Mouse (Mus musculus) forebrain, embryonic 10.5 days (tissue): Measurements from ENCODE around the gene Csnk1d. TPM values are rescaled to one million over a fixed set of nuclear protein-coding genes. Genes with fewer than 3 reads are reported as not detected.
A peak's percentile ranks its signal among the peaks of the same experiment; 100 is the strongest.

Source experiments
- DNase-seq: peaks from one replicate; pipeline ENCODE4 v3.0.0-alpha.2; 2017; ENCODE audit warnings: low spot score; ENCODE audit errors: extremely low spot score
- H3K27ac ChIP-seq: fragments of 300-500 bp; sonication (generic); 2 replicates; pipeline ENCODE4 v1.5.1; 2016; ENCODE audit warnings: mild to moderate bottlenecking
- H3K27me3 ChIP-seq: fragments of 300-500 bp; sonication (generic); 2 replicates; pipeline ENCODE4 v1.6.1; 2016; ENCODE audit warnings: mild to moderate bottlenecking; ENCODE audit not compliant: poor library complexity, severe bottlenecking
- H3K36me3 ChIP-seq: fragments of 300-500 bp; sonication (generic); replicated peaks from 2 replicates; pipeline ENCODE4 v1.6.1; 2016; ENCODE audit warnings: mild to moderate bottlenecking, moderate library complexity
- H3K4me1 ChIP-seq: fragments of 300-500 bp; sonication (generic); 2 replicates; pipeline ENCODE4 v1.6.1; 2016
- H3K4me3 ChIP-seq: fragments of 300-500 bp; sonication (generic); 2 replicates; pipeline ENCODE4 v1.5.1; 2016; ENCODE audit warnings: mild to moderate bottlenecking, moderate library complexity
- H3K9me3 ChIP-seq: fragments of 300-500 bp; sonication (generic); 2 replicates; pipeline ENCODE4 v1.6.1; 2016; ENCODE audit warnings: mild to moderate bottlenecking, moderate library complexity
- WGBS: fragments of 180-500 bp; shearing (Covaris S2); methylation state at CpG from one replicate; pipeline ENCODE4 v1.1.7; 2016; 5-methylcytosine and 5-hydroxymethylcytosine counted together
- polyA plus RNA-seq: library from polyadenylated mRNA; unstranded; fragments of >200 nt; fragmentation: Nextera tagmentation; extraction: Ambion mirVana; gene quantifications from 2 replicates; pipeline ENCODE4 v1.2.1, GENCODE M21; 2016

Csnk1d gene
- polyA plus RNA-seq, 1 experiment from 2014 or later: 120 TPM

- WGBS: 38% methylated on average over 12 of the region's 12 CpGs
- no peak for DNase-seq
- Histone ChIP-seq H3K4me1 (peaks cover 57% of the 10 kb centered on the region), H3K4me3 (peak within 1 kb of the TSS; percentile 74), H3K36me3 (peaks cover 17% of the 10 kb centered on the region), H3K27me3 (peaks cover 22% of the 10 kb centered on the region), H3K27ac (peak within 1 kb of the TSS; percentile 94), H3K9me3 (no peaks in the 10 kb centered on the region)
Measured at GRCm38 (mm10) chr11:120948328-120948727, 42.8 kb downstream of the Csnk1d start, which contains the start of gene Slc16a3. Gene Slc16a3, plus strand, starts transcription at chr11:120948480.

DNA sequence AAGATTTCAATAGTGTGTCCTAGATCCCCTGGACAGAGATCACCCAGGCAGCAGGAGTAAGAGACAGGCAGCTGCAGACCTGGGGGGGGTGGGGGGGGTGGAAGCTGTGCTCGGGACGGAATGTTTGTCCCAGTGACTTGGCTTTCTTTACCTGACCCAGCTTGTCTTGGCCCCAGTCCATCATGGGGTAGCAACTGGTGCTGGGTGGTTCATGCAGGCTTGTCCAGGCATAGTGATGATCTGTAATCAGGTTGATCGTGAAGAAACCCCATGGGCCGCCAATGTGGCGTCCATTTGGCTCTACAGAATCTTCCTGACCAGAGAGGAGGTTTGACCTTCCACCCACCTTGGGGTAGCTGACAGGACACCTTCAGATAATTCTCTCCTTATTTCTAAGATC, 45.2 kb downstream of the Csnk1d start:
- H3K4me3 ChIP-seq: no peak overlapping the region
- no peak for DNase-seq
- H3K9me3 ChIP-seq: no peaks in the 10 kb centered on the region
- H3K36me3 ChIP-seq: no peaks in the 10 kb centered on the region
- peaks cover 22% of the 10 kb centered on the region for H3K27me3 ChIP-seq
- H3K27ac ChIP-seq: no peak overlapping the region
- WGBS: 96% methylated on average over 5 of the region's 5 CpGs
- H3K4me1 ChIP-seq: peaks cover 35% of the 10 kb centered on the region

DNA sequence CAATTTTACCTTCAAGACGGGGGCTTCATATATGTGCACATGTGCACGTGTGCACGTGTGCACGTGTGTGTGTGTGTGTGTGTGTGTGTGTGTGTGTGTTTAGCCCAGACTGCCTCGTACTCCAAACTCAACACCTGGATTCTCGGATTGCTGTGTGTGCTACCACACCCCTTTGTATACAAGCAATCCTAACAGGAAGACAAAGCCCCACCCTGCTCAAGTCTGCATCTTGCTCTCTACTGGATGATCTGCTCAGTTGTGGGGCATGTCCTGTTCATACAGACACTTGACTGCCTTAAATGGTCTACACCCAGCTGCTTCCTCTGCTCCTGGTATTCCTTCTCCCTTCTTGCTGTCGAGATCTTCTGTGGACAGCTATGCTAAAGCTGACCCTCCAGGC, 45.9 kb downstream of the Csnk1d start:
- DNase-seq: no peak
- WGBS: 81% methylated on average over 7 of the region's 7 CpGs
- H3K36me3 ChIP-seq: no peaks in the 10 kb centered on the region

GRCm38 (mm10) chr11:120940959-120941358, 50.2 kb downstream of the Csnk1d start:
- DNase-seq: no peak
- peaks cover 10% of the 10 kb centered on the region; the same call in 1 of the 2 replicates for H3K4me1 ChIP-seq
- H3K36me3 ChIP-seq: no peaks in the 10 kb centered on the region
- H3K27me3 ChIP-seq: no peaks in the 10 kb centered on the region
- H3K27ac ChIP-seq: no peak overlapping the region
- WGBS: 91% methylated on average over 6 of the region's 6 CpGs
- H3K9me3 ChIP-seq: no peaks in the 10 kb centered on the region
- H3K4me3 ChIP-seq: no peak overlapping the region

More for the DNA sequence above, 45.9 kb downstream of the Csnk1d start:
- peaks cover 28% of the 10 kb centered on the region for H3K4me1 ChIP-seq
- peaks cover 22% of the 10 kb centered on the region for H3K27me3 ChIP-seq
- H3K4me3 ChIP-seq: no peak overlapping the region
- H3K27ac ChIP-seq: no peak overlapping the region
- H3K9me3 ChIP-seq: no peaks in the 10 kb centered on the region

GRCm38 (mm10) chr11:120939712-120940341, 51.3 kb downstream of the Csnk1d start:
- DNase-seq: no peak
- WGBS: 71% methylated on average over 6 of the region's 6 CpGs
- Histone ChIP-seq H3K27ac (no peak overlapping the region), H3K4me3 (no peak overlapping the region), H3K9me3 (no peaks in the 10 kb centered on the region), H3K4me1 (peaks cover 10% of the 10 kb centered on the region; the same call in 1 of the 2 replicates), H3K27me3 (no peaks in the 10 kb centered on the region), H3K36me3 (no peaks in the 10 kb centered on the region)

DNA sequence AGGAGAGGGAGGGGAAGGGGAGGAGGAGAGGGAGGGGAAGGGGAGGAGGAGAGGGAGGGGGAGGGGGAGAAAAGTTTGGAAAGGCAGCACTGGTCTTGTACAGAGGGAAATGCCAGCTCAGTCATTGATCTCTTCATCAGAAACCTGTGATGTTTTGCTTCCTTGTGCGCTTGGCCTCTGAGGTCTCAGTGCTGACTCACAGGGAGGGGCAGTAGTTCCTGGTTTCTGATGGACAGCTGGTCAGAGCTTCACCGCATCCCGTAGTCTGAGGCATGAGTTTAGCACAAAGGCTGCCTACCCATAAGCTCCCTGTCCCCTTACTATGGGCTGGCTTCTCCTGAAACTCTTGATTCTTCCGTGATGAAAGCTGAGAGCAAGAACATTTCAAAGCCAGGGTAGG, 52.3 kb downstream of the Csnk1d start:
- Histone ChIP-seq H3K27me3 (no peaks in the 10 kb centered on the region), H3K9me3 (no peaks in the 10 kb centered on the region), H3K36me3 (no peaks in the 10 kb centered on the region), H3K4me3 (no peak overlapping the region), H3K4me1 (peaks cover 10% of the 10 kb centered on the region; the same call in 1 of the 2 replicates), H3K27ac (no peak overlapping the region)
- no peak for DNase-seq
- 64% methylated on average over 4 of the region's 4 CpGs for WGBS

DNA sequence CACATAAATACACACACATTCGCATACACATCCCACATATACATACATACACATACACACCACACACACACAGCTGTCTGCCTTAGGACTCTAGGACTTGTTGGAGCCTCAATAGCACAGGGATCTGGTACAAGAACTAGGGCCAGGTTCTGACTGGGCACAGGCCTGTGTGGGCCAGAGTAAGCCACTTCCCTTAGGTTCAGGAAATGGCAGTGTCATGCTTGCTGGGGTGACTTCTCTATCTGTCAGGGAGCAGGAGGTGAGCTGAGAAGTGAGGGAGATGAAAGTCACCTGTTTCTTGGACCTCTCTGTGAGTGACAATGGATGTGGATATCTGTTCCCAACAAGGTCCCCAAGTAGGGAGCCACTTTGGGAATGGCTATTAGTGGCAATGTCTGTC, 53.2 kb downstream of the Csnk1d start:
- no peaks in the 10 kb centered on the region for H3K27me3 ChIP-seq
- peaks cover 14% of the 10 kb centered on the region for H3K4me1 ChIP-seq
- DNase-seq: no peak
- no peaks in the 10 kb centered on the region for H3K9me3 ChIP-seq
- H3K4me3 ChIP-seq: no peak overlapping the region
- WGBS: 95% methylated on average over 1 of the region's 1 CpGs
- H3K36me3 ChIP-seq: no peaks in the 10 kb centered on the region
- H3K27ac ChIP-seq: no peak overlapping the region

DNA sequence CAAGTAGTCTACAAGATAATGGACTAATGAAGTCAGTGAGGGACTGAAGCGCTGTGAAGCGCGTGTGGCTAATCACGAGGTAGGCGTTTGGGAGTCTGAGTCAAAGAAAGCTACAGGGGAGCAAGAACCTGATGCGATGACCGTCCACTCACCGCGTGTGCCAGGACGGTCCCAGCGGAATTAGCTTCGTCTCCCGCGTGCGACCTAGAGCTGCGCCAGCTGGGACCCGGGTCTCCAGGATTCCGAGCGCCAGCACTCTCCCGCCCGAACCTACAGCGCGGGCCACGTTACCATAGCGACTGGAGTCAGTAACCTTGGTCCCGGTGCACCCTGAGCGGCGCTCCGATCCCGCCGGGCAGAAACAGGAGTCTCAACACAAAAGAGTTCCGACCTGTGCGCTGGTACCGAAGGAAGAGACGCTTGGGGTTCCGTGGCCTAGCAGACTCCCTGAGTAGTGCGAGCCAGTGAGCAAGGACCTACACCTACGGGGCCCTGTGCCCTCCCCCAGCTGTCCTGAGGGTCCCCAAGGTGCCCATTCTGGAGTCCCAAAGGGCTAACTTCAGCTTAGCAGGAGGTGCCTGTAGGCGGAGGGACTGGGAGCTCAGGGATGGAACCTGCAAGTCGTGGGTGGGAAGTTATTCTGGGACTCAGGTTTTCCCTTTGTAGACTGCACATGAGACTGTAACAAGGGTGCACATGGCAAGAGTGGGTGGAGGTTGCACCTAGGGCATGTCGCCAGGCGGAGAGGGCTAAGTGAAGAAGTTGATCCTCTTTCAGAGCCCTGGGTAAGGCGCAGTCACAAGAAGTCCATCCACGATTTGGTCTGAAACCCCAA, 58.3 kb downstream of the Csnk1d start, which contains the start of gene Ccdc57:
Gene Ccdc57, minus strand, starts transcription at position 309 of the 835 bp plus-strand sequence.
- peaks cover 21% of the 10 kb centered on the region for H3K36me3 ChIP-seq
- peak; percentile 89 for DNase-seq
- H3K4me1 ChIP-seq: peaks cover 18% of the 10 kb centered on the region
- H3K27ac ChIP-seq: peak within 1 kb of the TSS; percentile 88
- WGBS: 9% methylated on average over 44 of the region's 44 CpGs
- H3K9me3 ChIP-seq: peaks cover 4% of the 10 kb centered on the region; the same call in 1 of the 2 replicates
- H3K27me3 ChIP-seq: no peaks in the 10 kb centered on the region
- H3K4me3 ChIP-seq: peak within 1 kb of the TSS; percentile 60

GRCm38 (mm10) chr11:120931479-120931878, 59.7 kb downstream of the Csnk1d start:
- Histone ChIP-seq H3K4me1 (peaks cover 18% of the 10 kb centered on the region), H3K27me3 (no peaks in the 10 kb centered on the region), H3K4me3 (no peak overlapping the region; the same call in 1 of the 2 replicates), H3K36me3 (peaks cover 21% of the 10 kb centered on the region), H3K27ac (no peak overlapping the region), H3K9me3 (peaks cover 4% of the 10 kb centered on the region; the same call in 1 of the 2 replicates)
- 93% methylated on average over 4 of the region's 4 CpGs for WGBS
- no peak for DNase-seq

GRCm38 (mm10) chr11:120928468-120928867, 62.7 kb downstream of the Csnk1d start:
- peaks cover 52% of the 10 kb centered on the region for H3K36me3 ChIP-seq
- peaks cover 4% of the 10 kb centered on the region; the same call in 1 of the 2 replicates for H3K9me3 ChIP-seq
- WGBS: 95% methylated on average over 4 of the region's 4 CpGs

DNA sequence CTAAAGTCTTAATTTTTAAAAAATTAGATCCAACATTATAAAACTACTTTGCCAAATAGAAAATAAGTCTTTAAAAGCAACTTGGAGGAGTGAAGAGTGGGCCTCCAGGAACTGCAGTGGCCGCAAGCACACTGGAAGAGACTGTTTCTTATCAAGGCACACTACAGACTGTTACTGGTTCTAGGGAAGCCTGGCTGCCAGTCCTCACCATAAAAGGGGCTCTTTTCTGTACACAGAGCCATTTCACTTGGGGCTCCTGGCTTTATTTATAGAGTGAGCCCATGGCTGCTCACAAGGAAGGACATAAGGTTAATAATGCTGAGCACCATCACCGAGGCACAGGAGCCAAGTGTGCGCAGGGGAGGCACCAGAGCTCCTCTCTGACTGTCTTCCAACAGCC, 68.6 kb downstream of the Csnk1d start:
- Histone ChIP-seq H3K36me3 (peaks cover 88% of the 10 kb centered on the region), H3K9me3 (no peaks in the 10 kb centered on the region), H3K4me3 (no peak overlapping the region), H3K27me3 (no peaks in the 10 kb centered on the region), H3K4me1 (no peaks in the 10 kb centered on the region), H3K27ac (no peak overlapping the region)
- DNase-seq: no peak
- 91% methylated on average over 3 of the region's 3 CpGs for WGBS

More at GRCm38 (mm10) chr11:120928468-120928867, 62.7 kb downstream of the Csnk1d start:
- no peaks in the 10 kb centered on the region for H3K27me3 ChIP-seq
- peaks cover 18% of the 10 kb centered on the region for H3K4me1 ChIP-seq
- H3K4me3 ChIP-seq: no peak overlapping the region
- no peak for DNase-seq
- H3K27ac ChIP-seq: no peak overlapping the region

GRCm38 (mm10) chr11:120917756-120918155, 73.4 kb downstream of the Csnk1d start:
- Histone ChIP-seq H3K27ac (no peak overlapping the region), H3K4me1 (no peaks in the 10 kb centered on the region), H3K27me3 (no peaks in the 10 kb centered on the region), H3K36me3 (peaks cover 89% of the 10 kb centered on the region), H3K4me3 (no peak overlapping the region), H3K9me3 (no peaks in the 10 kb centered on the region)
- no peak for DNase-seq
- 95% methylated on average over 5 of the region's 5 CpGs for WGBS

- no peak overlapping the region for H3K27ac ChIP-seq
- H3K4me1 ChIP-seq: no peaks in the 10 kb centered on the region
- no peak overlapping the region for H3K4me3 ChIP-seq
- H3K36me3 ChIP-seq: peaks cover 78% of the 10 kb centered on the region
- WGBS: 81% methylated on average over 3 of the region's 3 CpGs
- DNase-seq: no peak
- no peaks in the 10 kb centered on the region for H3K27me3 ChIP-seq
- H3K9me3 ChIP-seq: no peaks in the 10 kb centered on the region
Measured at GRCm38 (mm10) chr11:120916477-120916876, 74.7 kb downstream of the Csnk1d start.
